Mouse (Mus musculus) CD8-positive naive resting alpha-beta T cell, adult 2 months (primary cell): Measurements from ENCODE around the gene Frmd7.

Source experiments
- DNase-seq, 2 experiments: peaks; one replicate each; pipeline ENCODE4 v3.0.0; 2022; ENCODE audit warnings: low read depth in 2 of 2, low spot score in 2 of 2

The Frmd7 gene

GRCm38 (mm10) chrX:50942610-50943009 is at the start of gene Frmd7:
Frmd7 (minus strand) TSS chrX:50942710.
- no peak for DNase-seq

GRCm38 (mm10) chrX:50991324-50991723 is 48.8 kb upstream of the Frmd7 start:
- DNase-seq, result no peak

GRCm38 (mm10) chrX:50989940-50990339 is 47.4 kb upstream of the Frmd7 start:
- DNase-seq, result no peak

- DNase-seq, result no peak
These were observed 46.1 kb upstream of the Frmd7 start for GRCm38 (mm10) chrX:50988581-50988980.

- no peak for DNase-seq
These were observed 35.9 kb upstream of the Frmd7 start for GRCm38 (mm10) chrX:50978428-50978827.

GRCm38 (mm10) chrX:50972145-50972544 is 29.6 kb upstream of the Frmd7 start:
- no peak for DNase-seq

GRCm38 (mm10) chrX:50969907-50970306 is 27.4 kb upstream of the Frmd7 start:
- no peak for DNase-seq

- DNase-seq, result no peak
These were observed 25.8 kb upstream of the Frmd7 start for GRCm38 (mm10) chrX:50968157-50968932.

- no peak for DNase-seq
These were observed 22.6 kb upstream of the Frmd7 start for GRCm38 (mm10) chrX:50965157-50965556.

GRCm38 (mm10) chrX:50962955-50963354 is 20.4 kb upstream of the Frmd7 start:
- DNase-seq, result no peak

- no peak for DNase-seq
These were observed 6.1 kb upstream of the Frmd7 start for GRCm38 (mm10) chrX:50948633-50949032.

GRCm38 (mm10) chrX:50948116-50948515 is 5.6 kb upstream of the Frmd7 start:
- DNase-seq, result no peak

- DNase-seq, result no peak
These were observed 5.4 kb downstream of the Frmd7 start for GRCm38 (mm10) chrX:50937117-50937516.

GRCm38 (mm10) chrX:50930309-50930708 is 12.2 kb downstream of the Frmd7 start:
- DNase-seq, result no peak

GRCm38 (mm10) chrX:50926893-50927545 is 15.5 kb downstream of the Frmd7 start:
- no peak for DNase-seq

- DNase-seq, result peak in 1 of 2 experiments; percentile 18
These were observed 17.7 kb downstream of the Frmd7 start for GRCm38 (mm10) chrX:50924629-50925364.

- DNase-seq, result no peak
These were observed 23.8 kb downstream of the Frmd7 start for GRCm38 (mm10) chrX:50918754-50919153.

GRCm38 (mm10) chrX:50917389-50917788 is 25.1 kb downstream of the Frmd7 start:
- DNase-seq, result no peak

- DNase-seq, result no peak
These were observed 32.6 kb downstream of the Frmd7 start for GRCm38 (mm10) chrX:50909915-50910314.

- no peak for DNase-seq
These were observed 39.0 kb downstream of the Frmd7 start for GRCm38 (mm10) chrX:50903497-50903896.

- DNase-seq, result no peak
These were observed 54.5 kb downstream of the Frmd7 start for GRCm38 (mm10) chrX:50887999-50888398.
